Comparison of ENCODE assay signal across 7 mouse cellular contexts in genomic region chr14:78848477-78848876, GRCm38 (mm10). TPM values are rescaled to one million over a fixed set of nuclear protein-coding genes. Genes with fewer than 3 reads are reported as not detected.
A peak's percentile ranks its signal among the peaks of the same experiment; 100 is the strongest.
DNase-seq lines count a peak whose midpoint lies in the region; ATAC-seq lines count a peak whose summit lies in the region.

No protein-coding gene starts in this region.

- peaks cover 11% of the 10 kb centered on the region for H3K4me1 ChIP-seq in lung, embryonic 16.5 days (replicated peaks; ENCODE audit: control insufficient read depth, insufficient read depth, low read length)
- H3K4me1 ChIP-seq in forebrain, embryonic 12.5 days, result peaks cover 17% of the 10 kb centered on the region
- peaks cover 19% of the 10 kb centered on the region for H3K4me1 ChIP-seq in limb, embryonic 12.5 days (replicated peaks)
- H3K4me1 ChIP-seq in stomach, embryonic 14.5 days (ENCODE audit: control insufficient read depth, insufficient read depth, low read length), result peaks cover 18% of the 10 kb centered on the region

- H3K4me2 ChIP-seq in lung, embryonic 16.5 days (ENCODE audit: low read depth, low read length), result peak overlapping the region; percentile 85
- H3K4me2 ChIP-seq in forebrain, embryonic 12.5 days, result peak overlapping the region; percentile 78
- H3K4me2 ChIP-seq in limb, embryonic 12.5 days, result peak overlapping the region; percentile 63
- peak overlapping the region; percentile 78 for H3K4me2 ChIP-seq in stomach, embryonic 14.5 days (replicated peaks; ENCODE audit: low read depth, low read length)

- peak overlapping the region; percentile 98 for H3K9ac ChIP-seq in lung, embryonic 16.5 days (ENCODE audit: low read length)
- peak overlapping the region; percentile 85 for H3K9ac ChIP-seq in forebrain, embryonic 12.5 days
- peak overlapping the region; percentile 89 for H3K9ac ChIP-seq in limb, embryonic 12.5 days (replicated peaks)
- H3K9ac ChIP-seq in stomach, embryonic 14.5 days (replicated peaks; ENCODE audit: low read depth, low read length), result peak overlapping the region; percentile 64; the same call in 1 of the 2 replicates

- DNase-seq in lung, adult 18-20 months, result no peak
- DNase-seq in adrenal gland, adult 2 months, result no peak
- no peak for DNase-seq in spleen, adult 12 weeks (ENCODE audit: low spot score)

- H3K4me3 ChIP-seq in lung, embryonic 16.5 days (ENCODE audit: low read length), result peak overlapping the region; percentile 96
- H3K4me3 ChIP-seq in forebrain, embryonic 12.5 days (replicated peaks), result peak overlapping the region; percentile 79
- H3K4me3 ChIP-seq in limb, embryonic 12.5 days (replicated peaks), result peak overlapping the region; percentile 81
- peak overlapping the region; percentile 82 for H3K4me3 ChIP-seq in stomach, embryonic 14.5 days (ENCODE audit: low read depth, low read length)

- H3K27ac ChIP-seq in lung, embryonic 16.5 days (ENCODE audit: low read length), result peak overlapping the region; percentile 94
- H3K27ac ChIP-seq in forebrain, embryonic 12.5 days, result peak overlapping the region; percentile 81; the same call in 1 of the 2 replicates
- peak overlapping the region; percentile 89 for H3K27ac ChIP-seq in limb, embryonic 12.5 days
- H3K27ac ChIP-seq in stomach, embryonic 14.5 days (ENCODE audit: low read length), result peak overlapping the region; percentile 78; the same call in 1 of the 2 replicates

- ATAC-seq in lung, embryonic 16.5 days (ENCODE audit: low read depth), result peak; percentile 55
- no peak for ATAC-seq in forebrain, embryonic 12.5 days (ENCODE audit: low FRiP score)
- no peak for ATAC-seq in limb, embryonic 12.5 days (ENCODE audit: insufficient number of reproducible peaks, insufficient read depth, low FRiP score, low TSS enrichment, low read depth)
- no peak for ATAC-seq in stomach, embryonic 14.5 days (ENCODE audit: insufficient number of reproducible peaks, insufficient read depth, low FRiP score, low read depth)

- H3K27me3 ChIP-seq in lung, embryonic 16.5 days (ENCODE audit: control insufficient read depth, insufficient read depth, low read depth, low read length), result no peaks in the 10 kb centered on the region
- 0 out of 2 replicates have a peak, but pooled peaks cover 4% of the 10 kb centered on the region for H3K27me3 ChIP-seq in forebrain, embryonic 12.5 days
- no peaks in the 10 kb centered on the region for H3K27me3 ChIP-seq in limb, embryonic 12.5 days
- no peaks in the 10 kb centered on the region for H3K27me3 ChIP-seq in stomach, embryonic 14.5 days (ENCODE audit: control insufficient read depth, insufficient read depth, low read length)

- no peaks in the 10 kb centered on the region for H3K9me3 ChIP-seq in lung, embryonic 16.5 days (ENCODE audit: control insufficient read depth, low read length)
- H3K9me3 ChIP-seq in forebrain, embryonic 12.5 days, result no peaks in the 10 kb centered on the region
- no peaks in the 10 kb centered on the region for H3K9me3 ChIP-seq in limb, embryonic 12.5 days
- H3K9me3 ChIP-seq in stomach, embryonic 14.5 days (ENCODE audit: control insufficient read depth, low read depth, low read length), result no peaks in the 10 kb centered on the region

- H3K36me3 ChIP-seq in lung, embryonic 16.5 days (ENCODE audit: control insufficient read depth, insufficient read depth, low read length), result no peaks in the 10 kb centered on the region
- no peaks in the 10 kb centered on the region for H3K36me3 ChIP-seq in forebrain, embryonic 12.5 days (replicated peaks)
- no peaks in the 10 kb centered on the region for H3K36me3 ChIP-seq in limb, embryonic 12.5 days
- H3K36me3 ChIP-seq in stomach, embryonic 14.5 days (ENCODE audit: control insufficient read depth, insufficient read depth, low read length), result no peaks in the 10 kb centered on the region

- 0% methylated on average over 3 of the region's 3 CpGs for WGBS in lung, embryonic 16.5 days
- 17% methylated on average over 3 of the region's 3 CpGs for WGBS in forebrain, embryonic 12.5 days
- WGBS in limb, embryonic 12.5 days, result 6% methylated on average over 3 of the region's 3 CpGs
- WGBS in stomach, embryonic 14.5 days, result 2% methylated on average over 3 of the region's 3 CpGs

RNA-seq across cellular contexts. Expression of gene Vwa8, which starts 0.4 kb away (rescaled TPM):
- polyA plus RNA-seq in lung, embryonic 16.5 days (2015; fragmentation: Nextera tagmentation; extraction: Ambion mirVana), result 10.3 and 10.5 TPM in 2 replicates
- 8.0 and 8.2 TPM in 2 replicates for polyA plus RNA-seq in forebrain, embryonic 12.5 days (2016; fragmentation: Nextera tagmentation; extraction: Ambion mirVana)
- 11.7 TPM in 2 replicates for polyA plus RNA-seq in limb, embryonic 12.5 days (2016; fragmentation: Nextera tagmentation; extraction: Ambion mirVana)
- 14.7 and 16.2 TPM in 2 replicates for polyA plus RNA-seq in stomach, embryonic 14.5 days (2014; fragmentation: Nextera tagmentation; extraction: Ambion mirVana)
- total RNA-seq in adrenal gland, adult 2 months (2021), result 100 to 1,000 TPM; 154 to 156 TPM
- 21.8 and 22.4 TPM in 2 replicates for polyA plus RNA-seq in adrenal gland, adult 2 months (2012; rRNA removed)
